In genomic region chr15:83724160-83724885, GRCm38 (mm10) we compare ENCODE assay signal across 8 mouse cellular contexts. TPM values are rescaled to one million over a fixed set of nuclear protein-coding genes. Genes with fewer than 3 reads are reported as not detected.
A peak's percentile ranks its signal among the peaks of the same experiment; 100 is the strongest.
DNase-seq lines count a peak whose midpoint lies in the region; ATAC-seq lines count a peak whose summit lies in the region.

No protein-coding gene starts in this region.

- peaks cover 67% of the 10 kb centered on the region for H3K27me3 ChIP-seq in heart, embryonic 15.5 days
- H3K27me3 ChIP-seq in limb, embryonic 15.5 days = peaks cover 81% of the 10 kb centered on the region
- H3K27me3 ChIP-seq in neural tube, embryonic 14.5 days (ENCODE audit: control insufficient read depth, insufficient read depth, low read length) = no peaks in the 10 kb centered on the region

- H3K4me1 ChIP-seq in heart, embryonic 15.5 days (replicated peaks) = peaks cover 17% of the 10 kb centered on the region
- H3K4me1 ChIP-seq in limb, embryonic 15.5 days = peaks cover 31% of the 10 kb centered on the region
- 0 out of 2 replicates have a peak, but pooled peaks cover 7% of the 10 kb centered on the region for H3K4me1 ChIP-seq in neural tube, embryonic 14.5 days (ENCODE audit: control insufficient read depth, insufficient read depth, low read length)

- peak; percentile 12 for ATAC-seq in heart, embryonic 15.5 days (replicated peaks; ENCODE audit: insufficient number of reproducible peaks, insufficient read depth, low FRiP score, low read depth)
- 0 out of 2 replicates have a peak, but pooled peaks have one; percentile 2 for ATAC-seq in limb, embryonic 15.5 days (ENCODE audit: insufficient number of reproducible peaks, low FRiP score, low TSS enrichment, low read depth)
- ATAC-seq in neural tube, embryonic 14.5 days (ENCODE audit: low read depth) = peak; percentile 35; the same call in 1 of the 2 replicates

- H3K4me3 ChIP-seq in heart, embryonic 15.5 days = peak overlapping the region; percentile 62
- peak overlapping the region; percentile 62 for H3K4me3 ChIP-seq in limb, embryonic 15.5 days
- peak overlapping the region; percentile 72 for H3K4me3 ChIP-seq in neural tube, embryonic 14.5 days (ENCODE audit: low read depth, low read length)

- H3K9ac ChIP-seq in heart, embryonic 15.5 days = peak overlapping the region; percentile 58
- peak overlapping the region; percentile 56 for H3K9ac ChIP-seq in limb, embryonic 15.5 days
- peak overlapping the region; percentile 63 for H3K9ac ChIP-seq in neural tube, embryonic 14.5 days (replicated peaks; ENCODE audit: low read depth, low read length)

- under 1% methylated on average over 61 of the region's 61 CpGs for WGBS in heart, embryonic 15.5 days
- under 1% methylated on average over 53 of the region's 61 CpGs for WGBS in limb, embryonic 15.5 days
- under 1% methylated on average over 60 of the region's 61 CpGs for WGBS in neural tube, embryonic 14.5 days

- H3K36me3 ChIP-seq in heart, embryonic 15.5 days = no peaks in the 10 kb centered on the region
- 0 out of 2 replicates have a peak, but pooled peaks cover 1% of the 10 kb centered on the region for H3K36me3 ChIP-seq in limb, embryonic 15.5 days
- H3K36me3 ChIP-seq in neural tube, embryonic 14.5 days (ENCODE audit: control insufficient read depth, insufficient read depth, low read length) = no peaks in the 10 kb centered on the region

- DNase-seq in left cerebral cortex, postnatal 36 days (ENCODE audit: low spot score in 2 of 2) = peak; percentile 18 to 43
- no peak for DNase-seq in left cerebral cortex, postnatal 14 days (ENCODE audit: low spot score in 2 of 2)
- DNase-seq in embryo, embryonic 11 days = peak; percentile 35
- DNase-seq in layer of hippocampus, adult 18-20 months (ENCODE audit: low spot score in 2 of 2) = no peak
- DNase-seq in ovary, postnatal 36 days (ENCODE audit: low spot score) = no peak

- H3K9me3 ChIP-seq in heart, embryonic 15.5 days (replicated peaks) = no peaks in the 10 kb centered on the region
- H3K9me3 ChIP-seq in limb, embryonic 15.5 days = no peaks in the 10 kb centered on the region
- no peaks in the 10 kb centered on the region for H3K9me3 ChIP-seq in neural tube, embryonic 14.5 days (ENCODE audit: control insufficient read depth, low read length)

- intact Hi-C loops in left cerebral cortex, postnatal 36 days (cut with DNase I) = loop anchor here (2.0 kb wide), 1 partner anchor 60 kb away; no protein-coding TSS in a partner anchor
- intact Hi-C loops in left cerebral cortex, postnatal 14 days (cut with DNase I) = no loop called here

- no peak overlapping the region for H3K27ac ChIP-seq in heart, embryonic 15.5 days
- H3K27ac ChIP-seq in limb, embryonic 15.5 days = no peak overlapping the region
- no peak overlapping the region for H3K27ac ChIP-seq in neural tube, embryonic 14.5 days (ENCODE audit: low read depth, low read length)

- peak overlapping the region; percentile 96 for H3K4me2 ChIP-seq in heart, embryonic 15.5 days
- peak overlapping the region; percentile 100 for H3K4me2 ChIP-seq in limb, embryonic 15.5 days
- peak overlapping the region; percentile 81 for H3K4me2 ChIP-seq in neural tube, embryonic 14.5 days (ENCODE audit: low read depth, low read length)

RNA-seq across cellular contexts. Expression of gene Scube1, which starts 0.5 kb away (rescaled TPM):
- 10 to 100 TPM; 68.5 to 71.1 TPM for total RNA-seq in left cerebral cortex, postnatal 36 days (2021)
- total RNA-seq in left cerebral cortex, postnatal 14 days (2021) = 10 to 100 TPM; 58.6 to 65.6 TPM
- polyA plus RNA-seq in heart, embryonic 15.5 days (2015; fragmentation: Nextera tagmentation; extraction: Ambion mirVana) = 4.8 and 7.9 TPM in 2 replicates
- polyA plus RNA-seq in limb, embryonic 15.5 days (2015; fragmentation: Nextera tagmentation; extraction: Ambion mirVana) = 7.1 and 9.7 TPM in 2 replicates
- polyA plus RNA-seq in neural tube, embryonic 14.5 days (2014; fragmentation: Nextera tagmentation; extraction: Ambion mirVana) = 9.4 and 14.1 TPM in 2 replicates
- 10 to 100 TPM; 15.9 to 18.4 TPM for total RNA-seq in layer of hippocampus, adult 18-20 months (2021)

RNA-seq across cellular contexts. Expression of gene Mpped1, which starts 54.9 kb away (rescaled TPM):
- 100 to 1,000 TPM; 194 to 214 TPM for total RNA-seq in left cerebral cortex, postnatal 36 days (2021)
- total RNA-seq in left cerebral cortex, postnatal 14 days (2021) = 100 to 1,000 TPM; 217 to 234 TPM
- polyA plus RNA-seq in heart, embryonic 15.5 days (2015; fragmentation: Nextera tagmentation; extraction: Ambion mirVana) = 0.15 and 0.20 TPM in 2 replicates
- 8.0 and 9.2 TPM in 2 replicates for polyA plus RNA-seq in limb, embryonic 15.5 days (2015; fragmentation: Nextera tagmentation; extraction: Ambion mirVana)
- 37.6 and 39.2 TPM in 2 replicates for polyA plus RNA-seq in neural tube, embryonic 14.5 days (2014; fragmentation: Nextera tagmentation; extraction: Ambion mirVana)
- 100 to 1,000 TPM; 188 to 196 TPM for total RNA-seq in layer of hippocampus, adult 18-20 months (2021)

Comparison
In these comparisons a context has a peak if more than half of its experiments do, and no peak if none do; other contexts are left out.
1. DNase-seq: peak in left cerebral cortex, postnatal 36 days (2 of 2) and embryo, embryonic 11 days (single experiment); none in left cerebral cortex, postnatal 14 days (0 of 2), layer of hippocampus, adult 18-20 months (0 of 2) and ovary, postnatal 36 days (single experiment).
2. Peak in every context shown above with its lines, with median percentiles within 50 percentile points of each other: ATAC-seq, H3K4me2 ChIP-seq, H3K4me3 ChIP-seq and H3K9ac ChIP-seq.